Mouse (Mus musculus): ENCODE measurements around the gene Slc25a15.

Gene Slc25a15

DNA sequence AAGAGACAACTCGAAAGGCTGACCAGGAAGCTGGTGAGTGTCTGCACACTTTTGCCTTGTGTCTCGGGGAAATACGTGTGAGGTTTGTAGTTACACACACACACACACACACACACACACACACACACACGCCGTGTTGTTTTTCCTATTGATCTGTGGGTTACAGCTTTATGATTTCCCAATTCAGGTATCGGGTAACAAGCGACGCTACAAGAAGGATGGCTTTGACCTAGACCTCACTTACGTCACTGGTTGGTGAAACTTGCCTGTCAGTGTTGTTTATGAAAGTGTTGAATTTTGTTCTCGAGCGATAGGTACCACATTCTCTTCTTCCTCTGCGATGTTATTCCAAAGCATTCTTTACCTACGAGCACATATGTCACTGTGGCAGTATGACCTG lies 63.0 kb downstream of the Slc25a15 start:
- in situ Hi-C loops (cut with MboI, MseI) = no loop called here

All from T-helper 2 cell (primary cell).